Mouse (Mus musculus) hindbrain, postnatal 0 days (tissue): Measurements from ENCODE around the gene Tceal9. TPM values are rescaled to one million over a fixed set of nuclear protein-coding genes. Genes with fewer than 3 reads are reported as not detected.

Experiments
- ATAC-seq: fragments of 200-750 bp; cut with Nextera tagmentation; 2 replicates; pipeline ENCODE4 v1.8.0; 2017; ENCODE audit warnings: mild to moderate bottlenecking, moderate TSS enrichment, moderate library complexity
- DNase-seq: peaks from one replicate; pipeline ENCODE4 v3.0.0-alpha.2; 2015; ENCODE audit warnings: low spot score
- H3K27ac ChIP-seq: fragments of 300-500 bp; sonication (generic); 2 replicates; pipeline ENCODE4 v1.5.1; 2014; ENCODE audit warnings: mild to moderate bottlenecking
- H3K27me3 ChIP-seq: fragments of 300-500 bp; sonication (generic); 2 replicates; pipeline ENCODE4 v1.6.1; 2014; ENCODE audit warnings: low read length, mixed read lengths; ENCODE audit not compliant: insufficient read depth
- H3K36me3 ChIP-seq: fragments of 300-500 bp; sonication (generic); 2 replicates; pipeline ENCODE4 v1.6.1; 2014; ENCODE audit warnings: low read length, mixed read lengths; ENCODE audit not compliant: insufficient read depth
- H3K4me1 ChIP-seq: fragments of 300-500 bp; sonication (generic); 2 replicates; pipeline ENCODE4 v1.6.1; 2014; ENCODE audit warnings: antibody characterized with exemption, low read length, mixed read lengths; ENCODE audit not compliant: insufficient read depth
- H3K4me2 ChIP-seq: fragments of 300-500 bp; sonication (generic); 2 replicates; pipeline ENCODE4 v1.6.1; 2014; ENCODE audit warnings: low read depth, mild to moderate bottlenecking, low read length, moderate library complexity, mixed read lengths
- H3K4me3 ChIP-seq: fragments of 300-500 bp; sonication (generic); 2 replicates; pipeline ENCODE4 v1.5.1; 2014; ENCODE audit warnings: low read length
- H3K9ac ChIP-seq: fragments of 300-500 bp; sonication (generic); replicated peaks from 2 replicates; pipeline ENCODE4 v1.6.1; 2014; ENCODE audit warnings: mild to moderate bottlenecking, low read length, moderate library complexity, mixed read lengths
- H3K9me3 ChIP-seq: fragments of 300-500 bp; sonication (generic); 2 replicates; pipeline ENCODE4 v1.6.1; 2016; ENCODE audit warnings: low read length, mixed read lengths
- CTCF ChIP-seq: IDR thresholded peaks from 2 replicates; pipeline ENCODE4 v1.5.1; 2016; ENCODE audit warnings: antibody characterized with exemption, control low read depth, low read depth
- WGBS: fragments of 180-500 bp; shearing (Covaris S2); extraction: QIAGEN DNeasy Blood & Tissue Kit; methylation state at CpG from one replicate; pipeline ENCODE4 v1.1.7; 2014; 5-methylcytosine and 5-hydroxymethylcytosine counted together
- polyA plus RNA-seq: library from polyadenylated mRNA; unstranded; fragments of >200 nt; fragmentation: Nextera tagmentation; extraction: Ambion mirVana; gene quantifications from 2 replicates; pipeline ENCODE4 v1.2.1, GENCODE M21; 2015
- total RNA-seq: library from RNA; depleted of rRNA; stranded (reverse); fragments of >200 nt; gene quantifications from 2 replicates; pipeline ENCODE4 v1.2.3, GENCODE M21; 2014; rRNA removed

Tceal9 gene
- total RNA-seq (89.2 and 100 TPM in 2 replicates), polyA plus RNA-seq (257 and 262 TPM in 2 replicates)

DNA sequence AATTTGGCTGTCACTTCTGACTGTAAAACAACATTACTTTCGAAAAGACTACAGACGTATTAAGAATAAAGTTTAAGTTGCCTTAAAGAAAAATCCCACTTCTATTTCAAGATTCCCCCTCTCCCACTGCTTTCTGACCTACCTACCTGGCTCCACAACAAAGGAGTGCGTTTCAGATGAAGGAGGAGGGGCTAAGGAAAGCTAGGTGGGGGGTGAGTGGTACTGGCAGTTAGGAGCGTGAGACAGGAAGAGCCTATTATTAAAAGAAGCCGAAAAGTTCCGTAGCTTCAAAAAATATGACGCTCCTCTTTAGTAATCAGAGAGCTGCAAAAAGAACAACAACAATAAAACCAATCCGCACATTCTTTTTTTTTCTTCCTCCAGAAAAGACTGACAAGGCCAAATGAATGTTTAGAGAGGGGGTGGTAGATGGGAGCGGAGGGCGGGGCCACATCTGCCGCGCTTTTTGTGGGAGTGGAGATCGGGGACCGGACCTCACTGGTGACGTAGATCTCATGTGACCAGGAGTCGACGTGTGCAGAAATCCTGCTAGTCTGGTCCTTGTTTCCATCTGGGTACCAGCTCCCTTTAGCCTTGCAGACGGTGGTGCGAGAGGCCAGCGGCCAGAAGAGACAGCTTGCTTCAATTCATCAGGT lies at the start of gene Tceal9:
Tceal9 (plus strand) TSS at position 506 of the 656 bp plus-strand sequence.
- DNase-seq (peak; percentile 89), ATAC-seq (peak; percentile 94)
- Histone ChIP-seq H3K9me3 (no peaks in the 10 kb centered on the region), H3K9ac (peak within 1 kb of the TSS; percentile 63), H3K4me1 (no peaks in the 10 kb centered on the region), H3K27me3 (no peaks in the 10 kb centered on the region), H3K36me3 (no peaks in the 10 kb centered on the region), H3K27ac (peak within 1 kb of the TSS; percentile 71), H3K4me2 (peak within 1 kb of the TSS; percentile 55), H3K4me3 (peak within 1 kb of the TSS; percentile 52)
- no peak for TF ChIP-seq CTCF
- 27% methylated on average over 20 of the region's 20 CpGs for WGBS

DNA sequence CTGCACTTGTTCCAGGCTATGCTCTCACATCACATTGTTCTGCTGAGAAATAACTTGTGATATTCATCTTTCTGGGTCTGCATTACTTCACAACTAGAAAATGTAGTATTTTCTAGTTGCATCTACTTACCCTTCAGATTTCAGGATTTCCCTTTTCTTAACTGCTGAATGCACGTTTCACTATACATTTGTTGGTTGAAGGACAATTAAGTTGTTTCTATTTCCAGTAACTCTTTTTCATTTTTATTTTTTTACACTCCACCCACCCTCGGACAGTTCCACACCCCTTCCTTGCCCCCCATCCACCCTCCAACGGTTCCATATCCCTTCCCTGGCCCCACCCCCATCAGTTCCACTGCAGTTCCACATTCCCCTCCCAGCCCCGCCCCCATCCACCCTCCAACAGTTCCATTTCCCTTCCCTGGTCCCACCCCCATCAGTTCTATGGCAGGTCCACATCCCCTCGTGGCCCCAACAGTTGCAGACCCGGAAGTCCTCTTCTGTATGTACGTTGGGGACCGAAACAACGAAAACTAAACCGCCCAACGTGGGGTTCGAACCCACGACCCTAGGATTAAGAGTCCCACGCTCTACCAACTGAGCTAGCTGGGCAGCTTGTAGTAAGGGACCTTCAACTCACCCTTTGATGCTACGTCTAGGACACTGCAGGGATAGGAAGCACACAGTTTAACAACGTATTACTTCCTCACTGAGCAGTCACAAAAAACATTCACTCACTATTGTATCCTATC lies 49.5 kb upstream of the Tceal9 start:
- WGBS, result 81% methylated on average over 16 of the region's 16 CpGs
- H3K4me3 ChIP-seq, result no peak overlapping the region
- DNase-seq (no peak), ATAC-seq (no peak)
- no peak overlapping the region for H3K27ac ChIP-seq
- no peaks in the 10 kb centered on the region for H3K9me3 ChIP-seq
- no peak overlapping the region for H3K9ac ChIP-seq
- no peaks in the 10 kb centered on the region for H3K36me3 ChIP-seq
- TF ChIP-seq CTCF, result no peak
- H3K4me2 ChIP-seq, result no peak overlapping the region
- H3K4me1 ChIP-seq, result no peaks in the 10 kb centered on the region
- no peaks in the 10 kb centered on the region for H3K27me3 ChIP-seq

DNA sequence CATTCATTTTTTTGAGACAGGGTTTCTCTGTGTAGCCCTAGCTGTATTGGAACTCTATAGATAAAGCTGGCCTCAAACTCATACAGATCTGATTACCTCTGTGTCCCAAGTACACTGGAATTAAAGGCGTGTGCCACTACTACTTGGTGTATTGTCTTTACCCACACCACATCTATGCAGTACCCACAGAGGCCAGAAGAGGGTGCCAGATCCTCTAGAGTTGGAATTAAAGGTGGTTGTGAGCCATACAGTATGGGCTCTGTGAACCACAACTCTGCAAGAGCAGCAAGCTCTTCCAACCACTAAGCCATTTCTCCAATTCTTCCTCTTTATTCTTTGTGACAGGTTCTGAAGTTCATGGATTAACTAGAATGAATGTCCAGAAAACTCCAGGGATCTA lies 48.0 kb upstream of the Tceal9 start:
- Histone ChIP-seq H3K27me3 (no peaks in the 10 kb centered on the region), H3K9me3 (no peaks in the 10 kb centered on the region), H3K4me3 (no peak overlapping the region), H3K4me1 (no peaks in the 10 kb centered on the region), H3K27ac (no peak overlapping the region), H3K9ac (no peak overlapping the region), H3K4me2 (no peak overlapping the region), H3K36me3 (no peaks in the 10 kb centered on the region)
- ATAC-seq (no peak), DNase-seq (no peak)
- TF ChIP-seq CTCF, result peak; percentile 45
- WGBS, result 50% methylated on average over 1 of the region's 1 CpGs

DNA sequence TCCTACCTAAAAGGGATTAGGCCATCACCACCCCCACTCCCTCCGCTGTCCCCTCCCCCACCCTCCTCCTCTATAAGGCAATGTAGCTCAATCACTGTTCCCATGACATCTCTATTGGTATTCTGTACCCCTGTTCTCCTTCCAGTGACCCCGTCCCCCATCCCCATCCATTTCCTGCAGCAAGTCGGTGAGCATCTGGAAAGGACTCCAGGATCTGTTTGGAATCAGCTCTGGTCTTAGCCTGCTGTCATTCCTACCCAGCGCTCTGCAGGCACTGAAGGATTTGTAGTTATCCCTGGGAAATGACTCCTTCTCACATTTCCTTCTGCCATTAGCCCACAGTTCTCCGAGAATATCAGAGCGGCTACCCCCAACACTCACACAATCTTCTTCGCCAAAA lies 41.6 kb upstream of the Tceal9 start:
- no peaks in the 10 kb centered on the region for H3K27me3 ChIP-seq
- no peaks in the 10 kb centered on the region for H3K4me1 ChIP-seq
- H3K4me2 ChIP-seq, result peak overlapping the region; percentile 53
- peak overlapping the region; percentile 74 for H3K27ac ChIP-seq
- 28% methylated on average over 7 of the region's 7 CpGs for WGBS
- H3K36me3 ChIP-seq, result no peaks in the 10 kb centered on the region
- no peak for TF ChIP-seq CTCF
- peak overlapping the region; percentile 42 for H3K4me3 ChIP-seq
- ATAC-seq (peak; percentile 65), DNase-seq (no peak)
- no peaks in the 10 kb centered on the region for H3K9me3 ChIP-seq
- H3K9ac ChIP-seq, result peak overlapping the region; percentile 54

DNA sequence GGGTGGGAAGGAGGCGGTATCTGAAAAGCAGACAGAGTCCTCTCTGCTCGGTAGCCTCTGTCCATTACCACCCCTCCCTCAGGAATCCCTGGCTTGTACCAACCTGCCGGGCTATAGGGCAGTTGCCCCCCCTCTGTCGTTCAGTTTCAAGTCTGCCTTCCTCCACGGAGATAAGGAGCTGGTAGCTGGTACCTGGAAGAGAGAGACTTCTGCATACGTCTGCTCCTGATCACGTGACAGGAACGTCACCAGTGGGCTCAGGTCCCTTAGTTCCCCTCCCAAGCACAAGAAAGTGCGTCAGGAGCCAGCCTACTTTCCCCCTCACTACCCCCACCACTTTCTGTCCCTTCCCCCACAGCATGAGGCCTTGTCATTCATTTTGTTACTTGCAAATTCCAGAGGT lies 41.2 kb upstream of the Tceal9 start, which contains the start of gene Tceal5:
Tceal5 (minus strand) TSS at position 213 of the 403 bp plus-strand sequence.
- Histone ChIP-seq H3K27me3 (no peaks in the 10 kb centered on the region), H3K36me3 (no peaks in the 10 kb centered on the region), H3K27ac (peak within 1 kb of the TSS; percentile 74), H3K9ac (peak within 1 kb of the TSS; percentile 54), H3K4me3 (peak within 1 kb of the TSS; percentile 42), H3K4me1 (no peaks in the 10 kb centered on the region), H3K9me3 (no peaks in the 10 kb centered on the region), H3K4me2 (peak within 1 kb of the TSS; percentile 53)
- TF ChIP-seq CTCF, result no peak
- 21% methylated on average over 9 of the region's 9 CpGs for WGBS
- ATAC-seq (peak; percentile 94), DNase-seq (peak; percentile 82)

DNA sequence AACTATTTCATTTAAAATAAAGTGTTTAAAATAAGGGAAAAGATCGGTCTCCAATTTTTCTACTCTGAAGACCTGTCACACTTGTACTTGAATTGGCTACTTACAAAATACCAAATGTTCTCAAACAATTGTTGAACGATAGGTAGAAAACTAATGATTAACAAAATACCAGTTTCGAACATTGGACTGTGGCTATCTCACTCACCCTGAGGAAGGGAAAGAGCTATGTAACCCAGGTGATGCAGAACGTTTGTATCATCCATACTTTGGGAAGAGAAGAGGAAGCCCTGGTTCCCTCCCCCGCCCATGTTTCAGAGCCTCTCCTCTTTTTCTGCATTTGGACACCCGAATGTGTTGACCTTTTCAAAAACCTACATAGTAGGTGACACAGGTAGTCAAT lies 40.5 kb upstream of the Tceal9 start:
- no peaks in the 10 kb centered on the region for H3K27me3 ChIP-seq
- no peak overlapping the region for H3K4me3 ChIP-seq
- DNase-seq (no peak), ATAC-seq (no peak)
- WGBS, result 78% methylated on average over 6 of the region's 6 CpGs
- H3K4me1 ChIP-seq, result no peaks in the 10 kb centered on the region
- no peak overlapping the region for H3K27ac ChIP-seq
- no peaks in the 10 kb centered on the region for H3K9me3 ChIP-seq
- TF ChIP-seq CTCF, result no peak
- H3K9ac ChIP-seq, result no peak overlapping the region
- no peaks in the 10 kb centered on the region for H3K36me3 ChIP-seq
- no peak overlapping the region for H3K4me2 ChIP-seq
